Mouse (Mus musculus) retina, postnatal 1 day (tissue): Measurements from ENCODE around the gene Kcnq1.

ENCODE experiments used
- DNase-seq: peaks from one replicate; pipeline ENCODE4 v3.0.0-alpha.2; 2012

Kcnq1 gene

DNA sequence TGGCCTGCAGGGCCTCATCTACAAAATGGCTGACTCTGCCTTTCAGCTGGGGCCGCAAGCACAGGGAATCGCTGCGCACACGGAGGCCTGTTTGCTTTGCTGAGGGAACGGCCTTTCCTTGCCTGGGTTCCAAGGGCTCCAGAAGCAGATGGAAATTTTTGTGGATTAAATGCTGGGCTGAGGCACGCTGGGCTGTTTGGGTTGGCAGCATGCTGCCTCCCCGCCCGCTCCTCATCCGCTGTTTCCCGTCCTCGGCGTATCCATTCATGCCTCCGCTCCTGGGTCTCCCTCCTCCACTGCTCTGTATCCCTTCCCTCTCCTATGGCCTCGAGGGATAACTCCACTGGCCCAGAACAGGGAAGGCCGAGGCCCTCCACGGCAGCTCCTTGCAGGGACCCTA, 269.8 kb downstream of the Kcnq1 start:
- no peak for DNase-seq

DNA sequence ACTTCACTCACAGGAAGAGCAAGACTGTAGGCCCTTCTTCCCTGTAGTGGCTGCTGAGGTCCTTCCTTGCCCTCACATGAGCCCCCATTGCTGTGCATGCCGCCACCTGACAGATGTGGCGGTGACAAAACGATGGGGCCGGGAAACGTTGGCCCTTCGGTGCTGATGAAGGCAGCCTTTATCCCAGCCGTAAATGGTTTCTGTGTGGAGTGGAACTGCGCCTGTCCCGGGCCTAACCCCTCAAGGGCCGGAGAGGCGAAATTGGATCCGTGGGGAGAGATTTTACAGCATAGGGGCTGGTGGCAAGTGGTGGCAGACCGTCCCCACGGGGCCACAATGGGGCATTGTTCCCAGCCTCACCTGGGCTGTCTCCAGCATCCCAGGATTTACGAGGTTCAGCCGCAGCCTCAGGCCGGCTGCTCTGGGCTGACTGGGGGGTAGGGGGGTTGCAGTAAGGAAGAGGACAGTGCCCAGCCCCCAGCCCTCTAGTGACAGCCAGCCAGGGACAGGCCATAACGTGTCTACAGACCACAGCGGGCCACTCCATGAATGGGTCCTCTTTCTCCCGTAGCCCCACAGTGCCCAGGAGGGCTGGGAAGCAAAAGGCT, 274.4 kb downstream of the Kcnq1 start:
- DNase-seq, result no peak

DNA sequence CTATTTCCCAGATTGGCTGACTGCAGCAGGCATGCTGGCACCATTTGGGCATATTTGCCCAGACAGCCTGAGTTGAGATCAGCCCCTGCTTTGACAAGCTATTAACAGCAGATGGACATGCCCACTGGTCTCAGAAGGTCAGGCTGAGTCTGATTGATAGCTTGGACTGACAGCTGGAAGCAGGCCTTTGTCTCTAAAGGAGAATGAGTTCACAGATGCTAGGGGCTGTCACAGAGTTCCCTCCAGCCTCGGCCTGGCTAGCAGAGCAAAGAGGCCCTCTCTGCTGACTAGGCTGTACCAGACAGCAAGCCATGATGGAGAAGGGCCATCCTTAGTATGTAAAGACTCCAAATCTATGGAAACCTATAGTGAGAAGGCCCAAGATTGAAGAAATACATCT, 280.5 kb downstream of the Kcnq1 start:
- DNase-seq, result peak; percentile 72

DNA sequence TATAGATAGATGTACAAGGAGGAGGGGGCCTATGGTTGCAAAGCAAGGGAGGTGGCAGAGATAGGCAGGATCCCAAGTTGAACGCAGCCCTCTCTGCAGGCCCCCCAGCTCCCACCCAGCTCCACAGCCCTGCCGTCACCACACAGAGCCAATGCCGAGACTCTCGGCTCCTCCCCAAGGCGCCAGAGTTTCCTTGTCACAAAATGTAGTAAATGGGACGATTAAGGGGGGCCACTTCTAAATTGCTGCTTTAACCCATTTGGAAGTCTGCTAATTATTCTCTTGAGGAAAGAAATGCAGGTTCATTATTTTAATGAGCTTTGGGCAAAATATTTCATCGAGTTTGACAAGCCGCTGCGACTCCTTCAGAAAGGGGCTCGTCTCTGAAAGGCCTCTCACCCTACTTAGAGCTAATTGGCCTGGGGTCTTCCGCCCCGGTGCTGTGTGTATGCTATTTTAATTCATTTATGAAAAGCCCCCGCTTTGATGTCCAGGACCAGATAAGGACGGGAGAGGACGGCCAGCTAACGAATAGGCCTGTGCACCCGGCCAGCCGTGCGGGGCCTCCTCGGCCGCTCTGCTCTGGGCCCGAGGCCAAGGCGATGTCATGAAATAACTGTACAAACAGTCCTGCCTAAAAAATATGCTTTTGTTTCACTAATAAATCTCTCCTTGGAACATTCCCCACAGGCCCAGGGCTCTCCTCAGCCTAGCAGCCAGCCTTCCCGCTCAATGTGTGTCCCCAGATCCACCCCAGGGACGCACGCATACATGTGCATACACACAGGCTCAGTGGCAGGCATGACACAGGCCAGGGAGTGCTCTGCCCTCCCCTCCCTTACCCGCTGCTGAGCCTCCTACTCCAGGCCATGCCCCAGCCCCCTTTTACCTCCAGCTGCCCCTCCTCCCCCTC, 282.9 kb downstream of the Kcnq1 start:
- peak; percentile 91 for DNase-seq

DNA sequence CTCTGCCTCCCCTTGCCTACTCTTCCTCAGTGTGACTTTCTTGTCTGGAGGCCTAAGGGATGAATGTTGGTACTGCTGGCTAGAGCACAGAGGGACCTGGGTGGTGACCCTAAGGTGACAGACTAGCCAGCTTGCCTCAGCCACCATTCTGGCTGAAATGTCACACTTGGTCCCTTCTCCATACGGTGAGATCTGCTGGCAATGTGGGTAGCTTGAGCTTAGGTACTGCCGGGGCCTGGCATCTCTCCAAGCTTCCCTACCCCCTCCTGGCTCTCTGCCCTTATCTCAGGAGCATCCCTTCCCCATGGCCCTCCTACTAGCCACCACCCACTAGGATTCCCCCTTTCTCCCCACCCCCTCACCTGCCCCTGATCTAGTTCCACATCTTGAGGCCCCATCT, 283.7 kb downstream of the Kcnq1 start:
- peak; percentile 56 for DNase-seq

DNA sequence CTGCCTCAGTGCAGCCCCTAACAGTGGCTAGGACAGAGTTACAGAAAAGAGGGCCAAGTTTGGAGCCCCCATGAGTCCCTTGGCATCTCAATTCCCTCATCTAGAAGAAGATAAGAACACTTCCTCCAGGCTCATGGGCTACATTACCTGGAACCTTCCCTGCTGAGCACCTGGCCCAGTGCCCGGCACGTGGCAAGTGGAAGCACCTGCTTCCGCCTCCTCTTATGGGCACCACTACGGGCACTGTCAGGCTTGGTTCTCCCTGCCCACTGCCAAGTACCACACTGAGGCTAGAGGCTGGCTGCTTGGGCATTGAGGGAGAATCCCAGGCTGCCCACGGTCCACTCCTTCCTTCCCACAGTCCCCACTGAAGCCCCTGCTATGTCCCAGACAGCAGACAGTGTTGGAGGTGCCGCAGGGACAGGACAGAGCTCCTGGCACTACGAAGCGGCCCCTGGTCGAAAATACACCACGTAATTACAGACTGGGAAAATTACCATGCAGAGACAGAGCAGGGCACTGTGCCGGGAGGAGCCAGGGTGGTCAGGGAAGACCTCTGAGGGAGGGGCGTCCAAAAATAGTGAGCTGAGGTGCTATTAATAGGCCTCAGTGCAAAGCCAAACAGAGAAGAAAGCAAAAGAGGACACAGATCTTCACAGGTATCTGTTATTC, 284.3 kb downstream of the Kcnq1 start:
- DNase-seq, result no peak

DNA sequence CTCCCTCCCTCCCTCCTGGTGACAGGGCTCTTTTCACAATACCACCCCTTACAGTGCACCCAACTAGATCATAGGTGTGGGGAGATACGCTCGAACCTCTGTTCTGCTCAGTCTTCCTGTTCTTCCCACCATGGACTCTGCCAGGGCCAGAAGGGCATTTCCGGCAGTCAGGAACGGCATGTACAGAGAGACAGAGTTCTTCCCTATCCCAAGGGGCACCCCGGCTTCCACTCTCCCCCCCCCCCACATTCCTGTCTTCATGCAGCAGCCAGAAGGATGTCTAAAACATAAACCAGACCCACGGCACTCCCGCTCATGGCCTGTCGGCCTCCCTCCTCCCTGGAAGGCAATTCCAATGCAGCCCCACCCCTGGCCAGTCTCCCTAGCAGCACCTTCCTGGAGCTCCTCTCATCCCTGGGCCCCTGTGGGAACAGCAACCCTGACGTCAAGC, 289.0 kb downstream of the Kcnq1 start:
- no peak for DNase-seq

DNA sequence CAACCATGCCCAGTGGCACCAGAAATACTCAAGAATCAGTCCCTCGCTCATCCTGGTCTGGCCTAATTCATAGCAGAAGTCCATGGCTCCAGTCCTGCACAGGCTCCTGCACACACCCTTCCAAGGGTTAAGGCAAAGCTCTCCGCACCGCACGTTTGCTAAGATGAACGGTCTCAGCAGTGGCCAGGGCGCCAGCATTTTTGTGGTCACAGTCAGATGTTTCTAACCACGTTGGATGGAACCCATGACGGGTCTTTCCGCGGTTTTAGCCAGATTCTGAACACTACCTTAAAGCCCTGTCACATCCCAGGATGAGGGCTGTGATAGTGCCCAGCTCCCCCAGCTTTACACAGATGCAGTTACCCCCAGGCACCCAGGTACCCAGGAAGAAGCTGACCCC, 293.6 kb downstream of the Kcnq1 start:
- DNase-seq, result no peak

DNA sequence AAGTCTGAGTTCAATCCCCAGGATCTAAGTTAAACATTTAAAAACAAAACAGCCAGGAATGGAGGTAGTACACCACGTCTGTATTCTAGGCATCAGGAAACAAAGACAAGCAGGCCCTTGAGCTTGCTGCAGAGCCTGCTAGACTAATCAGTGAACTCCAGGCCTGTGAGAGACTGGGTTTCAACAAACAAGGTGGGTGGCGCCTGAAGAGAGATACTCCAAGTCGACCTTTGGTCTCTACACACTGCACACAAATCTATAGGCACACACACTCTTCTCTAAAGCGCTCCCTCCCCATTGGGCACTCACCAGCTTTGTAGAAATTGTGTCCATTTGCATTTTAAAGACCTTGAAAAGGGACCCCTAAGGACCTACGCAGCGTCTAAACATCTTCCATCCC, 294.4 kb downstream of the Kcnq1 start:
- no peak for DNase-seq

DNA sequence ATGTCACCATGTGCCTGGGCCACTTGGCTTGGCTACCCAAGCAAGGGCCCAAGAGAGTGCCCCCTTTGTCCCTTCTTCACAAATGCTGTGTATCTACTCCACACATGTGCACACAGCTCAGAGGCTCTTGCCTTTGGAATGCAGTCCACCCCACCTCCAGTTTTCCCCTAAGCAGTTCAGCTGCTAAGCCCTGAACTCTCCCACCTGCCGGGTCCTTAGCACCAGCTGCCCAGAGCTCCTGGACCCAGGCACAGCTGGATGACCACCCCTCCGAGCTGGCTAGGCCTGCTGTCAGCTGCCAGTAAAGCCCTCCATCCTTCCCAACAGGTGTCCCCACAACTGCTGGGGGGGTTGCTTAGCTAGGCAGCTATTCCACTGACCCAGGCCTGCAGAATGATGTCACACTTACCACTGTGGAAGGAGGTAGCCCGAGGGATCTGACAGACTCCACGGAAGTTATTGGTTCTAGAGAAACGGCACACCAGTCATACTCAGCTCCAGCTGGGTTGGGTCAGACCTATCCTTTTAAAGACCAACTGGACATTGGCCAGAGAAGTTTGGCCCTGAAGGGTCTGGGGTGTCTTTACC, 295.4 kb downstream of the Kcnq1 start:
- no peak for DNase-seq

DNA sequence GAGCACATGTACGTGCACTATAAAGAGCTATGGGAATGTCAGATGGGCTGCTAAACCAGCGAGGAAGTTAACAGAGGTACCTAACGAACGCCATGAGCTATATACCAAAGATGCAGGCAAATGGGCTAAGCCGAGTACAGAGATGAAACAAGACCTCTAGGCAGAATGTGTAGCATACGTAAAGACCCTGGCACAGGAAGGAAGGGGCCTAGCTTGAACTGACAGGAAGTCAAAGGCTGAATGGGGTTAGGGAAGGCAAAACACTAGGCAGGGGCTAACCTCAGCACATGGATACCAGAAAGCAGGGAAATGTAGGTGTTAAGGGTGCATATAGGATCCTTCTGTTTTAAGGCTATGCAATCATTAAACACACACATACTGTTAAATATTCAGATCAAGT, 298.1 kb downstream of the Kcnq1 start:
- no peak for DNase-seq

DNA sequence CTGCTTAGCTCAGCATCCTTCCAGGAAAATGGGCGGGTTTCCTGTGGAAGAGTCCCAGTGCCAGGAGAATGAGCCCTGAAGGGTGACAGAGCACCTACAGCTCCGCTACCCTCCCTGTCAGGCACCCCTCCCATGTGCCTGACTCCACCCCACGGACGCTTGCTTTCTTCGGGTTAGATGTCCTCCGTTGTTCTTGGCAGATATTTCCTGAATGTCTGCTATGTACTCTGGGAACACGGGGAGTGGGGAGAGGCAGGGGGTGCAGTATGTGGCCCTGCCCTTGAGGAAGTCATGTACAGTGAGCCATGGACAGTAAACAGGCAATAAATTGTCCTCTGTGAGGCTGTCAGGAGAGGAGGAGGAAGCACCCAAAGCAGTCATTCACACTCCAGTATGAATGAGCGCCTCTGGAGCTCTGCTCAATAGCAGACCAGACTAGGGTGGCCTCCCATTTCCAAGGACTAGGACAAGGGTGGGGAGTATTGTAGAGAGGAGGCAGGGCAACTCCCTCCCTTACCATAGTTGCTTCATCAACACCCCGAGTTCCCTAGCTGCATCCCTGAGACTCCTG, 301.9 kb downstream of the Kcnq1 start:
- DNase-seq, result no peak

DNA sequence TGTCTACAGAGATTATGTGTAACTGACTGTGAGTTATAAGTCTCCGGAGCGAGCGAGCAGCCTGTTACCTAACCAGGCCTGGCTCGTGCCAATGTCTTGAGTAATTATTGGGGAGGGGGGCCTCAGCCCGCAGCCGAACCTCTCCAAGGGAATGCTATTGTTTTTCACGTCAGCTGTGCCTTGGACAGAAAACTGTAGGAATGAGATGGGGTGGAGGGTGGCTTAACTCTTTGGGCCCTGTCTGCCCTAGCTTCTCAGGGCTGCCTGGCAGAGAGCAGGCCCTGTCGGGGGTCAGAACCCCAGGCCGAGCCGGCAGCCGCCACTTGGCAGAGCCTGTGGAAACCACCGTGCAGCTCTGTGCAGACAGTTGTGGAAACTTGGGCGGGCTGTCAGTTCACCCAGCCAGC, 302.5 kb downstream of the Kcnq1 start:
- peak; percentile 58 for DNase-seq

DNA sequence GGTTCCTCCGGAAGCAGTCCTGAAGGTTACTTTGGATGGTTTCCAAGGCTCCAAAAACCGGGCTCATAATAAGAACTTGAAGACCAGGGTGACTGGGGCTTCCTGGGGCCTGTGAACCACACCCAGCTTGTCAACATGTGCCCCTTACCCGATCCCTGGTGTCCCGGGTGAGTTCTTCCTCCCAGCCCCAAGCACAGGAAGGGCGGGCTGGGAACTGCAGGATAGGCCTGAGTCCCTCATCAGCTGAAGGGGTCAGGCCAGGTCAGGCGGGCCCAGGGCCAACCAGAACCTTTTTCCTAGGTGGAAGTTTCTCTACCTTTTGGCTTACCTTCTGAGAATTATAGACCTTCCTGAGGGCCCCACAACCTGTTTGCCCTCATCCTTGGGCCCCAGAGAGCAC, 306.4 kb downstream of the Kcnq1 start:
- no peak for DNase-seq

DNA sequence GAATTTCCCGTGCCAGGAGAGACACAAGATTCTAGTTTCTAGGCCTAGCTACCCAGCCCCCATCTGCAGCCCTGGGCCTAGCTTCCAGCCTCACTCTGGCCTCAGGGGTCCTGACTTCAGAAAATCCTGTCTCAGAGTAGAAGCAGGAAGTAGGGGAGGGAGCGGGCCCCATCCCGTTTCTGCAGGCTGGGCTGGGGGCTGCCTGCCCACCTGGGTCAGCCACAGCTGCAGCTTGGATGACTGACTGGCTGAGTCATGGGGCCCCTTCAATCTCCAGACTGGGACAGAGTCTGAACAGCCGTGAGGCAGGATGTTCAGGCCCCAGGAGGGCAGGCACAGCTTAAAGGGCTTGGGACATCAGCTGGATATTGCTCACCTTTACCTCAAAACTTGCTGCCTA, 308.9 kb downstream of the Kcnq1 start:
- no peak for DNase-seq

DNA sequence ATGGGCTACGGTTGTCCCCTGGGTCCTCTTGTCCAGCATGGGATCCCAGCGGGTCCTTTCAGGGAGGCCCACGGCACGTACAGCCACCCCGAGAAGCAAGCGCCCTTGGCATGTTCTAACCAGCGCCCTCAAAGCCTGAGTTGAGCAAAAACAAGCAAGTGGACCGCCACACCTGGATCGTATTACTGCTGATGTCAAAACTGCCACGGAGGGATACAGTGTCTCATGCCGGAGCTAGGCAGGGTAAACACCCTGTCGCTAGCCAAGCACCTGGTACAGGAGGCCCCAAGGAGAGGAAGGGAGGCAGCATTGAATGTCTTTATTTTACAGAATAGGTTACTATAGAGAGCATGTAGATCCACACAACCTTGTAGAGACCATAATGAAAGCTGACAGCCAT, 310.2 kb downstream of the Kcnq1 start:
- no peak for DNase-seq

DNA sequence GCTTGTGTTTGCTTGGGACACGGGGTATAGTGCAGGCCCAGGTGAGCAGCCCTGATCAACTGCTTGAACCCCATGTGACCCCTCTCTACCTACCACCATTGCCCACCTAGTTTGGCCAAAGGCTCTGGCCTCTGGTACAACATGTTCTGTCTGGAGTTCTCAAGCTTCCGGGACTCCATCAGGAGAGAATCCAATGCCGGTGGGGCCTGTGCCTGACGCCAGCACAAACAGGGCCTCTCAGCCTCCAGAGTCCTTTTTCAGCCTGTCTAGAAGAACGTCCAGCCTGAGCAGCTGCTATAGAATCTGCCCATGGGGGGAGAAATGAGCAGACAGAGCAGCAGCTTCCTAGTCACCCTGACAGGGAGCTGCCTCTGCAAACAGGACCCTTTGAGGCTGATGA, 311.7 kb downstream of the Kcnq1 start:
- no peak for DNase-seq

DNA sequence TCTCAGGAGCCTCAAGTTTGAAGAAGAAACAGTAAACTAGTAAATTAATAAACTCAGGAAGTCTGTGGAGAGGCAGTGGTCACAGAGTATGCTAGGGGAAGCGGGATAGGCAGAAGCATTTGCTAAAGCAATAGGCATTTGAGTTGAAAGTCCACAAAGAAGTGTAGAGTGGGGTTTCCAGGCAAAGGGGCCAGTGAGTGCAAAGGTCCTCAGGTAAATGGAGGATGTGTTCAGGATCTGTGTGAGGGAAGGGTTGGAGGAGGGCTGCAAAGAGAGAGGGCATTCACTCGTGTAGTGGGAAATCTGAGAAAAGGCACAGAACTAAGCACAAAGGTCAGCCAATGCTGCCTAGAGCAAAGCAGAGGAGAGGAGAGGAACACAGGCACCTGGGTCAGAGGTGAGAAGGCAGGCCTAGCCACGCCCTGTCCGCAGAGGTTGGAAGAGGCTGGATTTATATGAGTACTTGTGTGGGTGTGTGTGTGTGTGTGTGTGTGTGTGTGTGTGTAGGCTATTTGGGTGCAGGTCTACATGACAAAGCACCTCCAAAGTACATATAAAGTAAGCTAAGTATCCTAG, 313.5 kb downstream of the Kcnq1 start:
- no peak for DNase-seq

DNA sequence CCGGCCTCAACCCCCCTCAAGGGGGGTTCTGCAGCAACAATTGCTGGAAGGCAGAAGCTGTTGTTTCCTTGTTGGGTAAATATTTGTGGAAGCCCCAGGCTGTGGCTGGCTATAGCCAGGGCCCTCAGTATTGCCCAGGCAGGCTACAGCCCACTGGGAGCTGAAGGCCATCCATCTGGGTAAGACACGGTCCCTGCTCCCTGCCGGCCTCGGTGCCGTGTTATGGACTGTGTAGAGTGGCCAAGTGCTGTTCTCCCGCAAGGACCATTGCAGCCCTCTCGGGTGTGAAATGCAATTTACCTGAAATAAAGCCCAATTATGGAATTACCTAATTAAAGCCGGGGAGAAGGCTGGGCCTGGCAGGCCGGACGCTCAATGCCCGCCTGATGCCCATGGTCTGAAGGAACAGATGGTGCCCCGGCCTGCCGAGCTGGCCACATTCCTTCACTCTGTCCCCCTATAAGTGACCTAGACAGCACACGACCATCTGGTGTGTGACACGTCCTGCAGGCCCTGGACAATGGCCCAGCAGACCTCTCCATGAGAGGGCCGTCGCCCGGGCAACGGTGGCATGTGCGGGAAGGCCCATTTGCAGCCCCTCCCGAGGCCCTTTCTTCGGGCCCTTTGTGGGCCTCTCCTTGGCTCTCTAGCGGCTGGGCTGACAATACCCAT, 322.1 kb downstream of the Kcnq1 start:
- peak; percentile 97 for DNase-seq

DNA sequence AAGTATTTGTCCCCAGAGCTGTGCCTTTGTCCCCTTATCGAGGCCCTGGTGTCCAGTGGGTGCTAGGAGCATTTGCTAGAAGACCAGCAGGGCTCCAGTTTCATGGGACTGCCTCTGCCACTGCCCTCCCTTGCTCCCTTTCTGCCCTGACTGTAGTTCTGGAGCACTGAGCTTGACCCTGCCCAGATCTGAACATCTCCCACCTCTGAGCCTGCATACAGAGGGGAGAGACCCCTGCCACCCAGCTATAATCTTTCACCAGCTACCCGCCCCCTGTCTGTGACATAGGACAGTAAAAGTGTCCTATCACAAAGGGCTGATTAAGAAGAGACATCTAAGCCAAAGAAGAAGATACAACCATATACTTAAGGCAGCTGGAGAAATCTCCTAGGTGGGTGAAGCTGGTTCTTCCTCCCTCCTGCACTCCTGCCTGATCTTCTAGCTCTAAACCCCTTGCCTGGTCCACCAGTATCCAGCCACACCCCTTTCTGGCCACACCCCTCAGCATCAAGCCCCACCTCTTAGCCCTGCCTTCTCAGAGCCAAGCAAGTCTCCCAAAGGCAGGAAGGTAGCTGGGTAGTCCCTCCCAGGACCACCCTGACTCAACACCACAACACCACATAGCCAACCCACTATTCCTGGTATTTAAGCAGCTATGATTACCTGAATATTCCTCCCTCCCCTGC, 322.8 kb downstream of the Kcnq1 start:
- peak; percentile 48 for DNase-seq

DNA sequence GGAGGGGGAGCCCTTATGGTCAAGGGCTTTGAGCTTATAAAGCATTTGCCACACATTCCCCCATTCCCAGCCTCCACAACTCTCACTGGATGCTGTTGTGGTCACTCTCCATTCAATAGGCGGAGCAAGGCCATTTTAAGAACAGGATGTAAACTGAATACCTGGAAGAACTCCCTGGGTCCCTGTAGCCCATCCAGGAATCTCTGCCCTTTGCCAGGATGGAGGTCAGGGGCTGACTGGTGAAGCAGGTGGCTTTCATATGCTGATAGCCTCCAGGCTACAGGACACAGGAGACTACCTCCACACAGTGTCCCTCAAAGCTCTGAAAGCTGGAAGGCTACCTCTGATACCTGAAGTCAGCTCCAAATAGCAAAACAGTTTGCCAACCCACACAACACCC, 326.5 kb downstream of the Kcnq1 start:
- DNase-seq, result no peak

DNA sequence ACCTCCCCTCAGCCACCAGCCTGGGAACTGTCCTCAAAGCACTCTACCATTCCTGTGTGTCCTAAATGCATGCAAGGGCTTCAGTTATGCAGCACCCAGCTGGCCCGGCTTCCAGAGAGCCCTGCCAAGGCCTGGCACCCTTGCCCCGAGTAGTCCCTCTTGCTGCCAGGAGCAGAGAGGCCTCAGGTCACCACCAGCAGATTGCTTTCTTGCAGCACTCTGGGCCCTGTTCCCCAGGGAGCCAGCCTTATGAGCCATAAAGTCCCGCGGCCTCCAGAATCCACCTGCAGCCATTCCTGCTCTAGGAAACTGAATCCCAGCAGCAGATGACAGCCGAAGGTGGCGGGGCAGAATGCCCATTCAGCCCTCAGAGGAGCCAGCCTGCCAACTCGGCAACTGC, 327.2 kb downstream of the Kcnq1 start:
- no peak for DNase-seq
